Mouse (Mus musculus): ENCODE data around the gene Ccdc69. TPM values are rescaled to one million over a fixed set of nuclear protein-coding genes. Genes with fewer than 3 reads are reported as not detected.

The Ccdc69 gene
- polyA plus RNA-seq, 1 experiment: 7.7 TPM

- Histone ChIP-seq H3K4me3 (replicated peaks; ENCODE audit: control insufficient read depth, low read depth, low read length) (no peak overlapping the region), H3K27ac (ENCODE audit: control insufficient read depth, insufficient read depth, low read depth, low read length, poor library complexity) (no peak overlapping the region), H3K4me1 (ENCODE audit: control insufficient read depth, insufficient read depth, low read length) (peaks cover 5% of the 10 kb centered on the region)
- no peak for TF ChIP-seq CTCF (IDR thresholded peaks at IDR 0.05; ENCODE audit: control insufficient read depth, insufficient read depth, low read length)
- no peak for TF ChIP-seq POLR2A (IDR thresholded peaks at IDR 0.05; ENCODE audit: borderline replicate concordance, control insufficient read depth, low read depth, low read length)
- WGBS: 3% methylated on average over 8 of the region's 8 CpGs
These were observed 5.5 kb downstream of the Ccdc69 start for GRCm38 (mm10) chr11:55072467-55072866.

GRCm38 (mm10) chr11:55071344-55071743, 6.6 kb downstream of the Ccdc69 start:
- TF ChIP-seq POLR2A (IDR thresholded peaks at IDR 0.05; ENCODE audit: borderline replicate concordance, control insufficient read depth, low read depth, low read length) (no peak), CTCF (IDR thresholded peaks at IDR 0.05; ENCODE audit: control insufficient read depth, insufficient read depth, low read length) (no peak)
- Histone ChIP-seq H3K4me3 (replicated peaks; ENCODE audit: control insufficient read depth, low read depth, low read length) (no peak overlapping the region), H3K27ac (ENCODE audit: control insufficient read depth, insufficient read depth, low read depth, low read length, poor library complexity) (no peak overlapping the region), H3K4me1 (ENCODE audit: control insufficient read depth, insufficient read depth, low read length) (peaks cover 2% of the 10 kb centered on the region)
- WGBS: 81% methylated on average over 5 of the region's 5 CpGs

GRCm38 (mm10) chr11:55069023-55069422, 8.9 kb downstream of the Ccdc69 start:
- no peak overlapping the region for H3K27ac ChIP-seq (ENCODE audit: control insufficient read depth, insufficient read depth, low read depth, low read length, poor library complexity)
- peaks cover 2% of the 10 kb centered on the region for H3K4me1 ChIP-seq (ENCODE audit: control insufficient read depth, insufficient read depth, low read length)
- WGBS: 71% methylated on average over 2 of the region's 2 CpGs
- no peak for TF ChIP-seq CTCF (IDR thresholded peaks at IDR 0.05; ENCODE audit: control insufficient read depth, insufficient read depth, low read length)
- no peak for TF ChIP-seq POLR2A (IDR thresholded peaks at IDR 0.05; ENCODE audit: borderline replicate concordance, control insufficient read depth, low read depth, low read length)
- no peak overlapping the region for H3K4me3 ChIP-seq (replicated peaks; ENCODE audit: control insufficient read depth, low read depth, low read length)

- Histone ChIP-seq H3K27ac (ENCODE audit: control insufficient read depth, insufficient read depth, low read depth, low read length, poor library complexity) (no peak overlapping the region), H3K4me1 (ENCODE audit: control insufficient read depth, insufficient read depth, low read length) (no peaks in the 10 kb centered on the region), H3K4me3 (replicated peaks; ENCODE audit: control insufficient read depth, low read depth, low read length) (no peak overlapping the region)
- TF ChIP-seq CTCF (IDR thresholded peaks at IDR 0.05; ENCODE audit: control insufficient read depth, insufficient read depth, low read length): no peak
- TF ChIP-seq POLR2A (IDR thresholded peaks at IDR 0.05; ENCODE audit: borderline replicate concordance, control insufficient read depth, low read depth, low read length): no peak
- WGBS: 67% methylated on average over 4 of the region's 4 CpGs
These were observed 11.0 kb downstream of the Ccdc69 start for GRCm38 (mm10) chr11:55066921-55067320.

- Histone ChIP-seq H3K4me3 (replicated peaks; ENCODE audit: control insufficient read depth, low read depth, low read length) (no peak overlapping the region), H3K27ac (ENCODE audit: control insufficient read depth, insufficient read depth, low read depth, low read length, poor library complexity) (no peak overlapping the region), H3K4me1 (ENCODE audit: control insufficient read depth, insufficient read depth, low read length) (no peaks in the 10 kb centered on the region)
- TF ChIP-seq POLR2A (IDR thresholded peaks at IDR 0.05; ENCODE audit: borderline replicate concordance, control insufficient read depth, low read depth, low read length) (no peak), CTCF (IDR thresholded peaks at IDR 0.05; ENCODE audit: control insufficient read depth, insufficient read depth, low read length) (no peak)
- WGBS: 72% methylated on average over 5 of the region's 5 CpGs
These were observed 15.1 kb downstream of the Ccdc69 start for GRCm38 (mm10) chr11:55062856-55063255.

GRCm38 (mm10) chr11:55060802-55061201, 17.1 kb downstream of the Ccdc69 start:
- no peak for TF ChIP-seq POLR2A (IDR thresholded peaks at IDR 0.05; ENCODE audit: borderline replicate concordance, control insufficient read depth, low read depth, low read length)
- TF ChIP-seq CTCF (IDR thresholded peaks at IDR 0.05; ENCODE audit: control insufficient read depth, insufficient read depth, low read length): no peak
- WGBS: 84% methylated on average over 5 of the region's 5 CpGs
- no peak overlapping the region for H3K27ac ChIP-seq (ENCODE audit: control insufficient read depth, insufficient read depth, low read depth, low read length, poor library complexity)
- H3K4me3 ChIP-seq (replicated peaks; ENCODE audit: control insufficient read depth, low read depth, low read length): no peak overlapping the region
- H3K4me1 ChIP-seq (ENCODE audit: control insufficient read depth, insufficient read depth, low read length): no peaks in the 10 kb centered on the region

- 80% methylated on average over 3 of the region's 3 CpGs for WGBS
- TF ChIP-seq POLR2A (IDR thresholded peaks at IDR 0.05; ENCODE audit: borderline replicate concordance, control insufficient read depth, low read depth, low read length) (no peak), CTCF (IDR thresholded peaks at IDR 0.05; ENCODE audit: control insufficient read depth, insufficient read depth, low read length) (no peak)
These were observed 20.4 kb downstream of the Ccdc69 start for GRCm38 (mm10) chr11:55057511-55057910.

GRCm38 (mm10) chr11:55050837-55051510, 27.0 kb downstream of the Ccdc69 start:
- Histone ChIP-seq H3K4me3 (replicated peaks; ENCODE audit: control insufficient read depth, low read depth, low read length) (no peak overlapping the region), H3K4me1 (ENCODE audit: control insufficient read depth, insufficient read depth, low read length) (no peaks in the 10 kb centered on the region), H3K27ac (ENCODE audit: control insufficient read depth, insufficient read depth, low read depth, low read length, poor library complexity) (no peak overlapping the region)
- WGBS: 80% methylated on average over 7 of the region's 7 CpGs
- no peak for TF ChIP-seq POLR2A (IDR thresholded peaks at IDR 0.05; ENCODE audit: borderline replicate concordance, control insufficient read depth, low read depth, low read length)
- no peak for TF ChIP-seq CTCF (IDR thresholded peaks at IDR 0.05; ENCODE audit: control insufficient read depth, insufficient read depth, low read length)

More at GRCm38 (mm10) chr11:55057511-55057910, 20.4 kb downstream of the Ccdc69 start:
- Histone ChIP-seq H3K4me3 (replicated peaks; ENCODE audit: control insufficient read depth, low read depth, low read length) (no peak overlapping the region), H3K27ac (ENCODE audit: control insufficient read depth, insufficient read depth, low read depth, low read length, poor library complexity) (no peak overlapping the region), H3K4me1 (ENCODE audit: control insufficient read depth, insufficient read depth, low read length) (no peaks in the 10 kb centered on the region)

All from bone marrow, adult 2 months (tissue).